Comparison of ENCODE assay signal across 9 mouse cellular contexts in the genomic region with DNA sequence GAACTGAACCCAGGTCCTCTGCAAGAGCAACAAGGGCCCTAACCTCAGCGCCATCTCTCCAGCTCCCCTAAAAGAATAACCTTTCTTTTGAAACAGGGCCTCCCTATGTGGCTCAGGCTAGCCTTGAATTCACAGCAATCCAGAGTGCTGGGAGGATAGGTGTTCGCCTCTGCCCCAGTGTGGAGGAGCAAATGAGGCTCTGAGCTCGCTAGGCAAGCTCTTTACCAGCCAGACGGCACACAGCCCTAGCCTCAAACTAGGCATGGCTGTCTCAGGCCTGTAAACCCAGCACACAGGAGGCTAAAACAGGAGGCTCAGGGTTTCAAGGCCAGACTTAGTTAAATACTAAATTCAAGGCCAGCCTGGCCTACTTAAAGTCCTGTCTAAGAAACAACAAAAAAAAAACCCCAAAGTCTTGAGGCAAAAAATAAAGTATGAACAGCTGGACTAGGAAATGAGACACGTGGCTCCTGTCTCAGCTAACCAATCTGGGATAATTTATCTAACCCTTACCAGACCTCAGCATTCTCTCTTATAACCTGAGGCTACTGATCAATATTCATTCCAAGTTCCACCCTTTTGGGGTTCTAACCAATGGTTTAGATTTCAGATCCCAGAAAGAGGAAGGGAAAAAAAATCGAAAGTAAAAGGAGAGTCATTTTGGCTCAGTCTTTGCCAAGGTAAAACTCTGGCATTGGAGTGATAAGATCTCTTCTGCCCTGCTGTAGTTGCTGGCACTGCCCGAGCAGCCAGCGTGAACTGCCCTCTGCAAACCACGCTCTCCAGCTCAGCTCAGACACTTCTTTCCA. TPM values are rescaled to one million over a fixed set of nuclear protein-coding genes. Genes with fewer than 3 reads are reported as not detected.
DNase-seq lines count a peak whose midpoint lies in the region; ATAC-seq lines count a peak whose summit lies in the region.
"Had no signal": no experiment of that assay in that cellular context is flagged by ENCODE, and none has a peak within 500 bp of the region (broad histone marks: within the 10 kb centered on the region; RNA-seq: fewer than 3 reads in every experiment).

No protein-coding gene starts in this region.

- no peak for ATAC-seq in heart, embryonic 12.5 days (ENCODE audit: insufficient number of reproducible peaks, low FRiP score)
- no peak for ATAC-seq in hindbrain, embryonic 13.5 days (ENCODE audit: low FRiP score)
- no peak for ATAC-seq in stomach, embryonic 15.5 days (ENCODE audit: insufficient read depth, low FRiP score, low read depth)
- ATAC-seq in midbrain, embryonic 11.5 days (ENCODE audit: low FRiP score) = no peak

- H3K4me1 ChIP-seq in heart, embryonic 12.5 days (replicated peaks) = peaks cover 69% of the 10 kb centered on the region
- H3K4me1 ChIP-seq in hindbrain, embryonic 13.5 days (replicated peaks) = peaks cover 22% of the 10 kb centered on the region
- H3K4me1 ChIP-seq in stomach, embryonic 15.5 days = peaks cover 11% of the 10 kb centered on the region
- H3K4me1 ChIP-seq in midbrain, embryonic 11.5 days (ENCODE audit: control insufficient read depth, insufficient read depth, low read length) = peaks cover 9% of the 10 kb centered on the region

- H3K9me3 ChIP-seq in heart, embryonic 12.5 days (replicated peaks) = no peaks in the 10 kb centered on the region
- no peaks in the 10 kb centered on the region for H3K9me3 ChIP-seq in hindbrain, embryonic 13.5 days
- no peaks in the 10 kb centered on the region for H3K9me3 ChIP-seq in stomach, embryonic 15.5 days
- no peaks in the 10 kb centered on the region for H3K9me3 ChIP-seq in midbrain, embryonic 11.5 days (ENCODE audit: control insufficient read depth, low read length)
- H3K9me3 ChIP-seq: midbrain, embryonic 12.5 days had no signal

- intact Hi-C loops in heart, postnatal 25 days (cut with DNase I) = no loop called here

- no peaks in the 10 kb centered on the region for H3K36me3 ChIP-seq in heart, embryonic 12.5 days
- no peaks in the 10 kb centered on the region for H3K36me3 ChIP-seq in hindbrain, embryonic 13.5 days
- H3K36me3 ChIP-seq in stomach, embryonic 15.5 days = no peaks in the 10 kb centered on the region
- H3K36me3 ChIP-seq in midbrain, embryonic 11.5 days (ENCODE audit: control insufficient read depth, insufficient read depth, low read length) = no peaks in the 10 kb centered on the region

- 0 out of 2 replicates have a peak overlapping the region, but pooled peaks have one; percentile 34 for H3K4me2 ChIP-seq in heart, embryonic 12.5 days
- H3K4me2 ChIP-seq in hindbrain, embryonic 13.5 days = no peak overlapping the region
- no peak overlapping the region for H3K4me2 ChIP-seq in stomach, embryonic 15.5 days
- H3K4me2 ChIP-seq in midbrain, embryonic 11.5 days = no peak overlapping the region
- H3K4me2 ChIP-seq: midbrain, embryonic 12.5 days had no signal

- H3K9ac ChIP-seq in heart, embryonic 12.5 days = 0 out of 2 replicates have a peak overlapping the region, but pooled peaks have one; percentile 13
- no peak overlapping the region for H3K9ac ChIP-seq in hindbrain, embryonic 13.5 days
- no peak overlapping the region for H3K9ac ChIP-seq in stomach, embryonic 15.5 days
- no peak overlapping the region for H3K9ac ChIP-seq in midbrain, embryonic 11.5 days (ENCODE audit: low read length)
- H3K9ac ChIP-seq: midbrain, embryonic 12.5 days had no signal

- no peaks in the 10 kb centered on the region for H3K27me3 ChIP-seq in heart, embryonic 12.5 days (replicated peaks)
- no peaks in the 10 kb centered on the region for H3K27me3 ChIP-seq in hindbrain, embryonic 13.5 days
- no peaks in the 10 kb centered on the region for H3K27me3 ChIP-seq in stomach, embryonic 15.5 days (replicated peaks)
- H3K27me3 ChIP-seq in midbrain, embryonic 11.5 days (ENCODE audit: control insufficient read depth, insufficient read depth, low read length) = no peaks in the 10 kb centered on the region
- H3K27me3 ChIP-seq: midbrain, embryonic 12.5 days had no signal

- no peak for DNase-seq in heart, postnatal 25 days (ENCODE audit: low spot score)
- DNase-seq in ovary, adult 18-20 months (ENCODE audit: low spot score) = peak; percentile 43
- DNase-seq in ovary, postnatal 14 days (ENCODE audit: low spot score) = no peak
- DNase-seq in embryo, embryonic 10 days (ENCODE audit: low spot score) = no peak
- no peak for DNase-seq in midbrain, embryonic 11.5 days (ENCODE audit: low spot score, missing footprints)

- 76% methylated on average over 9 of the region's 9 CpGs for WGBS in heart, embryonic 12.5 days
- 75% methylated on average over 9 of the region's 9 CpGs for WGBS in hindbrain, embryonic 13.5 days
- 69% methylated on average over 9 of the region's 9 CpGs for WGBS in stomach, embryonic 15.5 days
- WGBS in midbrain, embryonic 11.5 days = 79% methylated on average over 9 of the region's 9 CpGs

- no peak overlapping the region for H3K4me3 ChIP-seq in heart, embryonic 12.5 days
- no peak overlapping the region for H3K4me3 ChIP-seq in hindbrain, embryonic 13.5 days
- H3K4me3 ChIP-seq in stomach, embryonic 15.5 days (replicated peaks) = no peak overlapping the region
- H3K4me3 ChIP-seq in midbrain, embryonic 11.5 days (ENCODE audit: low read depth, low read length) = no peak overlapping the region
- H3K4me3 ChIP-seq: midbrain, embryonic 12.5 days had no signal

- H3K27ac ChIP-seq in heart, embryonic 12.5 days (ENCODE audit: poor library complexity, severe bottlenecking) = peak overlapping the region; percentile 22
- peak overlapping the region; percentile 40; the same call in 1 of the 2 replicates for H3K27ac ChIP-seq in hindbrain, embryonic 13.5 days
- peak overlapping the region; percentile 44; the same call in 1 of the 2 replicates for H3K27ac ChIP-seq in stomach, embryonic 15.5 days
- H3K27ac ChIP-seq in midbrain, embryonic 11.5 days (ENCODE audit: low read depth, low read length) = no peak overlapping the region
- H3K27ac ChIP-seq: midbrain, embryonic 12.5 days had no signal

RNA-seq across cellular contexts. Expression of a gene that starts 14.2 kb away (rescaled TPM):
- polyA plus RNA-seq in heart, embryonic 12.5 days (2016; fragmentation: Nextera tagmentation; extraction: Ambion mirVana) = 62.3 and 65.2 TPM in 2 replicates
- 100 to 1,000 TPM; 135 to 152 TPM for total RNA-seq in heart, postnatal 25 days (2021)
- polyA plus RNA-seq in hindbrain, embryonic 13.5 days (2015; fragmentation: Nextera tagmentation; extraction: Ambion mirVana) = 80.2 and 84.8 TPM in 2 replicates
- polyA plus RNA-seq in stomach, embryonic 15.5 days (2015; fragmentation: Nextera tagmentation; extraction: Ambion mirVana) = 41.3 and 41.4 TPM in 2 replicates
- polyA plus RNA-seq in midbrain, embryonic 11.5 days (2014; fragmentation: Nextera tagmentation; extraction: Ambion mirVana) = 42.8 and 46.8 TPM in 2 replicates

RNA-seq across cellular contexts. Expression of a gene that starts 50.7 kb away (rescaled TPM):
- 69.6 and 77.5 TPM in 2 replicates for polyA plus RNA-seq in heart, embryonic 12.5 days (2016; fragmentation: Nextera tagmentation; extraction: Ambion mirVana)
- 10 to 100 TPM; 23.2 to 25.1 TPM for total RNA-seq in heart, postnatal 25 days (2021)
- 68.7 and 70.7 TPM in 2 replicates for polyA plus RNA-seq in hindbrain, embryonic 13.5 days (2015; fragmentation: Nextera tagmentation; extraction: Ambion mirVana)
- 65.8 and 73.7 TPM in 2 replicates for polyA plus RNA-seq in stomach, embryonic 15.5 days (2015; fragmentation: Nextera tagmentation; extraction: Ambion mirVana)
- 80.8 and 84.7 TPM in 2 replicates for polyA plus RNA-seq in midbrain, embryonic 11.5 days (2014; fragmentation: Nextera tagmentation; extraction: Ambion mirVana)
